Mouse (Mus musculus) hindbrain, embryonic 10.5 days (tissue): ENCODE measurements around the gene Lrrc74a. TPM values are rescaled to one million over a fixed set of nuclear protein-coding genes. Genes with fewer than 3 reads are reported as not detected.
A peak's percentile ranks its signal among the peaks of the same experiment; 100 is the strongest.

Experiments
- DNase-seq: peaks from one replicate; pipeline ENCODE4 v3.0.0-alpha.2; 2017; ENCODE audit warnings: low spot score
- H3K27ac ChIP-seq: fragments of 300-500 bp; sonication (generic); 2 replicates; pipeline ENCODE4 v1.5.1; 2016; ENCODE audit warnings: mild to moderate bottlenecking, moderate library complexity
- H3K27me3 ChIP-seq: fragments of 300-500 bp; sonication (generic); 2 replicates; pipeline ENCODE4 v1.6.1; 2016; ENCODE audit warnings: mild to moderate bottlenecking; ENCODE audit not compliant: poor library complexity, insufficient read depth, severe bottlenecking
- H3K36me3 ChIP-seq: fragments of 300-500 bp; sonication (generic); 2 replicates; pipeline ENCODE4 v1.6.1; 2016; ENCODE audit warnings: mild to moderate bottlenecking, moderate library complexity
- H3K4me1 ChIP-seq: fragments of 300-500 bp; sonication (generic); replicated peaks from 2 replicates; pipeline ENCODE4 v1.6.1; 2016; ENCODE audit warnings: mild to moderate bottlenecking
- H3K4me3 ChIP-seq: fragments of 300-500 bp; sonication (generic); 2 replicates; pipeline ENCODE4 v1.5.1; 2016; ENCODE audit warnings: mild to moderate bottlenecking, moderate library complexity
- H3K9me3 ChIP-seq: fragments of 300-500 bp; sonication (generic); 2 replicates; pipeline ENCODE4 v1.6.1; 2016; ENCODE audit warnings: mild to moderate bottlenecking, moderate library complexity
- WGBS: fragments of 180-500 bp; shearing (Covaris S2); methylation state at CpG from one replicate; pipeline ENCODE4 v1.1.7; 2016; 5-methylcytosine and 5-hydroxymethylcytosine counted together
- polyA plus RNA-seq: library from polyadenylated mRNA; unstranded; fragments of >200 nt; fragmentation: Nextera tagmentation; extraction: Ambion mirVana; gene quantifications from 2 replicates; pipeline ENCODE4 v1.2.1, GENCODE M21; 2016

Lrrc74a gene
- polyA plus RNA-seq, 1 experiment from 2014 or later: not detected

DNA sequence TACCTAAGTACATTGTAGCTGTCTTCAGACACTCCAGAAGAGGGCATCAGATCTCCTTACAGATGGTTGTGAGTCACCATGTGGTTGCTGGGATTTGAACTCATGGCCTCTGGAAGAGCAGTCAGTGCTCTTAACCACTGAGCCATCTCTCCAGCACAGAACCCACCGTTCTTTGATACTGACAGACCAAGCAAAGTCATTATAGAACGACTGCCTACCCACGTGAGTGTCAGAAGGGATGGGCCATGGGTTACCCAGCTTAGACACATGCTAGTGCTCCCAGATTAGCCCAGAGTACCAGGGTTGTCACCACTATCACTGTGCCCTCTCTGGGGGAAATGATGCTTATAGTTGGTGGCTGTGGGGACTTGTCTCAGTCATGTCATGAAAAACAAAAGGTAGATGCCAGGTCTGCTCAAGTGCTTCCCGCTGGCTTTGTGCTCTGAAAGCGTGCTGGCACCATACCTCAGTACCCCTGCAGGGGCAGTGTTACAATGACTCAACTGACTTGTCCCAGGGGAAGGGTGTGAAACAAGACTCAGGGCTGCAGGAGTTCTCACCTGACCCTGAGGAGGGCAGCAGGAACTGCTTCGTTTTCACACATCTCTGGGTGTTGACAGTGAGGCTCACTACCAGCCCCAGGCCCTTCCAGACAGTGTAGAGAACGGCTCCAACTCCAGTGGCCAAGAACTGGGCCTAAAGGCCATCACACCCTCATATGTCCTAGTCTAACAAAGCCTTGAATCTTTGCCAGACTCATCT is 61.1 kb downstream of the Lrrc74a start:
- Histone ChIP-seq H3K4me1 (peaks cover 53% of the 10 kb centered on the region), H3K27ac (peak overlapping the region; percentile 46; the same call in 1 of the 2 replicates), H3K27me3 (no peaks in the 10 kb centered on the region), H3K9me3 (no peaks in the 10 kb centered on the region), H3K4me3 (no peak overlapping the region), H3K36me3 (no peaks in the 10 kb centered on the region)
- 59% methylated on average over 7 of the region's 7 CpGs for WGBS
- no peak for DNase-seq

DNA sequence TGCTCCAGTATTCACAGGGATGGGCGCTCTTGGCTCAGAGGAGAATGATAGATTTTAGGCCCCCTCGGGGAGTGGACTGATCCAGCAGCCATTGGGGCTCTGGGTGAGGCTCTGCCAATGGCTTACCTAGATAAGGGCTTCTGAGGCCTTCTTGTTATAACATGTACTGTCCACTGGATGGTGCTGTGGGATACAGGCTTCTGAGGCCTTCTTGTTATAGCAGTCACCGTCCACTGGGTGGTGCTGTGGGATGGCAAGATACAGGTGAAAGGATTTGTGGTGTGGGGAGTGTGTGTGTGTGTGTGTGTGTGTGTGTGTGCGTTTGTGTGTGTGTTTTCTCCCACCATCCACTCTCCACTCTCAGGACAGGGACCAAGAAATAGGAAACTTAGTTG is 61.7 kb downstream of the Lrrc74a start:
- WGBS: 3% methylated on average over 4 of the region's 4 CpGs
- Histone ChIP-seq H3K4me1 (peaks cover 53% of the 10 kb centered on the region), H3K9me3 (no peaks in the 10 kb centered on the region), H3K36me3 (no peaks in the 10 kb centered on the region), H3K27ac (peak overlapping the region; percentile 46), H3K4me3 (no peak overlapping the region), H3K27me3 (no peaks in the 10 kb centered on the region)
- peak; percentile 85 for DNase-seq

DNA sequence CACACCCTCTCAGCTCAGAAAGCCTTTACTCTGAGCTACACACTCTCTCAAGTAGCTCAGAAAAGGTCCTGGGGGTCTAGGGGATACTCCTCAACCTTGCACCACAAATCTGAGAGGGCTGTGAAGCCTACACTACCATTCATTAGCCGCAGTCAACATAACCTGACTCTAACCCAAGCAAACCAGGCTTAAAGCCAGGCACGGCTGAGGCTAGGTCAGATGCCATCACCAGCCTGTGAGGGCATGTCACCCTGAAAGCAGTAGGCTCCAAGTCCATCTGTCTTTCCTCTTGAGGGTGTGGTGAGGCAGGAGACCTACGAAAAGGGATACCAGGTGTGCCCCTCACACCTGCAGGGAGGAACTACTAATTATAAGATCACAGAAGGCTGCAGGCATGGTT is 62.2 kb downstream of the Lrrc74a start:
- no peak overlapping the region for H3K4me3 ChIP-seq
- H3K36me3 ChIP-seq: no peaks in the 10 kb centered on the region
- H3K27me3 ChIP-seq: no peaks in the 10 kb centered on the region
- H3K27ac ChIP-seq: peak overlapping the region; percentile 46
- no peak for DNase-seq
- H3K4me1 ChIP-seq: peaks cover 54% of the 10 kb centered on the region
- WGBS: 85% methylated on average over 3 of the region's 3 CpGs
- no peaks in the 10 kb centered on the region for H3K9me3 ChIP-seq

DNA sequence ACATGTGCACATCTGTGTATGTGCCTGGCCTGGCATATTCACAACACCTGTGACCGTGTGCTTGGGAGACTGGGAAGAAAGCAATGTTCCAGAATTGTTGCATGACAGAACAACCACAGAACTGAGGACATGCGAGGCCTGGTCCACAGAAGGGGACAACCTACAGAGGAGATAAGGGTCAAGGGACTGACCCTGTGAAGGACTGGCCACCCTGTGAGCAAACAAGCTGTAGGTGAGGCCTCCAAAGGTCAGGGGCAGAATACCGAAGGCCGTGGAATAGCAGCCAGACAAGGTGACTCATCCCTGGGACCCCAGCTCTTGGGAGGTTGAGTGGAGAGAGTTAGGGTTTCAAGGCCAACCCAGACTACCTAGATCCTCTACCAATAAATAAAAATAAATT is 63.6 kb downstream of the Lrrc74a start:
- Histone ChIP-seq H3K27ac (peak overlapping the region; percentile 56), H3K4me3 (no peak overlapping the region), H3K4me1 (peaks cover 68% of the 10 kb centered on the region), H3K9me3 (no peaks in the 10 kb centered on the region), H3K36me3 (no peaks in the 10 kb centered on the region), H3K27me3 (peaks cover 3% of the 10 kb centered on the region)
- DNase-seq: no peak
- 85% methylated on average over 4 of the region's 4 CpGs for WGBS

DNA sequence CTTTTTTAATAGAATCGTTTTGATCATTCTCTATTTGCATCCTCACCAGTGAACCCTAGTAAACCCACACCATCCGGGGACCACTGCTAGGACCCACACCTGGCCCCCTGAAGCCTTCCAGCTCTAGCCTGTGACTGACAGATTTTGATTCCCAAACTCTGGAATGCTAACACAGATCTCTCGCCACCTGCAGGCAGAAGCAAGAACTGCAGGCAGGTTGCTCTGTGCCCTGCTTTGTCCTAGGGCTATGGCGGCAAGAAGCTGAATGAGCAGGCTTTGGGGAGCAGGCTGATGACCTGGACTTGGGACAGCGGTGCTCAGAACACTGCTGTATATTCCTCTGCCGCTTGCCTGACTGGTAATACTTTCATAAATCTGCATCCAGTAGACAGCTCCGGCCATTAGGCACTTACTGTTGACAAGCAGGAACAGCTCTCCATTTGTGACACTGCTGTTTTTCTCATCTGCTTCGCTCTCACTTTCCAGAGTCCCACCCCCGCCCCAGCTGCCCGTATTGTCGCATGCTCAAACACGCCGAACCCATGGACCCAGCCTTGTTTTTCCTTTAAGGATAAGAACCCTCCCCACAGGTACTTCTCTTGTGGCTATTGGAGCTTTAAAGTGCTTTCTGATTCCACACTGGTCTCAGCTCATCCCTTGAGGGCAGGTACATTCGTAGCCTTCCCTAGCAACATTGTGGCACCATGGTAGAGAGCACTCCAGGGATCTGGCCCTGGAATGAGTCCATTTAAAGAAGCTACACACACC is 64.8 kb downstream of the Lrrc74a start:
- no peaks in the 10 kb centered on the region for H3K9me3 ChIP-seq
- 19% methylated on average over 14 of the region's 14 CpGs for WGBS
- H3K27me3 ChIP-seq: peaks cover 13% of the 10 kb centered on the region
- no peaks in the 10 kb centered on the region for H3K36me3 ChIP-seq
- H3K4me1 ChIP-seq: peaks cover 70% of the 10 kb centered on the region
- DNase-seq: peak; percentile 91
- peak overlapping the region; percentile 88 for H3K27ac ChIP-seq
- no peak overlapping the region for H3K4me3 ChIP-seq

DNA sequence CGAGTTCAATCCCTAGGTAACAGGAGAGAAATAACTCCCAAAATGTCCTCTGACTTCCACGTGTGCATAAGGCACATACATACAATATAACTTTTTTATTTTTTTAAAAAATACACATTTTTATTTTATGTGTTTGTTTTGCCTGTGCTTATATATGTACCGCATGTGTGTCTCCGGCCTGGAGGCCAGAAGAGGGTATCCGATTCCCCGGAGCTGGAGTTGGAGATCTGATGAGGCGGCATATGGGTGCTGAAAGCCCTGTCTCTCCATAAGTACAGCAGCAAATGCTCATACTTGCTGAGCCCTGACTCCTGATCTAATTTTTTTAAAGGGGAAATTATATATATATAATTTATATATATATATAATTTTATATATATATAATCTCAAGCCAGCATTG is 65.6 kb downstream of the Lrrc74a start:
- DNase-seq: no peak
- WGBS: 87% methylated on average over 7 of the region's 7 CpGs
- peak overlapping the region; percentile 88; the same call in 1 of the 2 replicates for H3K27ac ChIP-seq

DNA sequence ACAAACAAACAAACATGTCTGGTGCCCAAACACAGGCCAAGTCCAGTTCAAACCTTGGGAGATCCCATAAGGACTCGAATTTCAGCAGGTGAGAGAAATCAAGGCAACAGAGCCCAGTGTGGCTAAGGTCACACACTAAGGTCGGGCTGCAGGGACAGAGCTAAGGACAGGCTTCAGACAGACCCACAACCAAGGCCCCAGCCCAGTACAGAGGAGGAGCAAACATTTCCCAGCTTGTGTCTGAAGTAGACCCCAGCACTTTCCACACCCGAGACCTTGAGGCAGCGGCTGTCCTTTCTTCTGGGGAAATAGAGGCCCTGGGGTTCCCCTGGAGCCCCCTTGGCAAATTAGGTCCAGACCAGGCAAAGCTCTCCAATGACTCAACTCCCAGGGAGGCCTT is 66.2 kb downstream of the Lrrc74a start:
- 30% methylated on average over 4 of the region's 4 CpGs for WGBS
- peaks cover 27% of the 10 kb centered on the region for H3K27me3 ChIP-seq
- no peak for DNase-seq
- peaks cover 77% of the 10 kb centered on the region for H3K4me1 ChIP-seq
- H3K9me3 ChIP-seq: no peaks in the 10 kb centered on the region
- H3K36me3 ChIP-seq: no peaks in the 10 kb centered on the region
- peak overlapping the region; percentile 87 for H3K27ac ChIP-seq
- 0 out of 2 replicates have a peak overlapping the region, but pooled peaks have one; percentile 5 for H3K4me3 ChIP-seq

More for the DNA sequence above, 65.6 kb downstream of the Lrrc74a start:
- H3K36me3 ChIP-seq: no peaks in the 10 kb centered on the region
- peaks cover 21% of the 10 kb centered on the region for H3K27me3 ChIP-seq
- no peaks in the 10 kb centered on the region for H3K9me3 ChIP-seq
- H3K4me1 ChIP-seq: peaks cover 76% of the 10 kb centered on the region
- no peak overlapping the region for H3K4me3 ChIP-seq

DNA sequence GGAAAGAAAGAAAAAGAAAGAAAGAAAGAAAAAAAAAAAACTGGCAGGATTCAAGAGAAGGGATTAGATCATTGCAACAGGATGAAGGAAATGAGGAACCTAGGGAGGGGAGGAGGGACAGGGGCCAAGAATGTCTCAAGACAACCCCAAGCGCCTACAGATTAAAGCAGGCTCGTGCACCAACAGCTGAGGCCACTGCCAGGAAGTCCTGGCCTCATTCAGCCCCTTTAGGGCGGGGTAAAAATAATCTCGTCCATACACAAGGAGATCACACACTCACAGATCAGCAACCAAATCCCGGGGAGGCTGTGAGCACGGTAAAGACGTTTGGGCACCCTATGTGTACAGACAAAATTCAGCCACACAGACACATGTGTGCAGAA is 66.6 kb downstream of the Lrrc74a start:
- H3K27ac ChIP-seq: peak overlapping the region; percentile 87
- no peaks in the 10 kb centered on the region for H3K9me3 ChIP-seq
- under 1% methylated on average over 7 of the region's 7 CpGs for WGBS
- peaks cover 76% of the 10 kb centered on the region for H3K4me1 ChIP-seq
- H3K4me3 ChIP-seq: peak overlapping the region; percentile 34
- H3K36me3 ChIP-seq: no peaks in the 10 kb centered on the region
- H3K27me3 ChIP-seq: peaks cover 31% of the 10 kb centered on the region
- no peak for DNase-seq

DNA sequence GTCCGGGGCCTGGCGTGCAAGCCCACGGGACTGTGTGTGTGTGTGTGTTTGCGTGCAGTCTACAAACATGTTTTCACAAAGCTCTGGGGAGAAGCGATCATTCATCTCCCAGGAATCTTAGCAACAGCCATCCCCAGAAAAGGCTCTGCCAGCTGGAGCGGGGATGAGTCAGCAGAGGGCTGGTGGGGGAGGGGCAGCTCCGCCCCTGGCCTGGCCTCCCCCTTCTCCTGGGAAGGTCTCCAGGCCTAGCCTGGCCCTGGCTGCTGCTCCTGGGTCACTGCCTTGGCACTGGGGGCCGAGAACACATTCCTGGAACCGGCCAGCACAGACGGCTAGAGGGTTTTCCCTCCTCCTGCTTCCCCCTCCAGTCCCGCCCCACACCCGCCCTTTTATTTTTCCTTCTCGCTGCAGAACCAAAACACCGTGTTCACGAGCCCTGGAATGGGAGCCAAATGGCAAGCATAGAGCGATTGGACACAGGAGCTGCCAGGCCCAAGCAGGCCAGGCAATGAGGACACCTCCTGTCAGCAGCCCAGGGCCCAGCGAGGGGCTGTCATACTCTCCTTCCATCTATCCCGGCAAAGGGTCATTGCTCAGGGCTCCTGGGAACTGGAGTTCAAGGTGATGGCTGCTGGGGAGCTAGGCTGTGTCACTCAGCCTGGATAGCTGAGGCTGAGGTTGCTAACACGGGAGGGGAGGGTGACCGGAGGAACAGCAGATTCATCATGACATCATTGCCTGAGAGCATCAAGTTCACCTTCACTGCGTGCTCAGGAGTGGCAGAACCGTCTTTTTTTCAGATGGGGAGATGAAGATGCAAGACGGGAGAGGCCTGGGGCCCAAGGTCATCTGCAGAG is 67.2 kb downstream of the Lrrc74a start:
- H3K4me1 ChIP-seq: peaks cover 76% of the 10 kb centered on the region
- 1% methylated on average over 23 of the region's 23 CpGs for WGBS
- peaks cover 35% of the 10 kb centered on the region for H3K27me3 ChIP-seq
- peak overlapping the region; percentile 34 for H3K4me3 ChIP-seq
- no peaks in the 10 kb centered on the region for H3K36me3 ChIP-seq
- H3K9me3 ChIP-seq: no peaks in the 10 kb centered on the region
- DNase-seq: peak; percentile 92
- H3K27ac ChIP-seq: peak overlapping the region; percentile 87

DNA sequence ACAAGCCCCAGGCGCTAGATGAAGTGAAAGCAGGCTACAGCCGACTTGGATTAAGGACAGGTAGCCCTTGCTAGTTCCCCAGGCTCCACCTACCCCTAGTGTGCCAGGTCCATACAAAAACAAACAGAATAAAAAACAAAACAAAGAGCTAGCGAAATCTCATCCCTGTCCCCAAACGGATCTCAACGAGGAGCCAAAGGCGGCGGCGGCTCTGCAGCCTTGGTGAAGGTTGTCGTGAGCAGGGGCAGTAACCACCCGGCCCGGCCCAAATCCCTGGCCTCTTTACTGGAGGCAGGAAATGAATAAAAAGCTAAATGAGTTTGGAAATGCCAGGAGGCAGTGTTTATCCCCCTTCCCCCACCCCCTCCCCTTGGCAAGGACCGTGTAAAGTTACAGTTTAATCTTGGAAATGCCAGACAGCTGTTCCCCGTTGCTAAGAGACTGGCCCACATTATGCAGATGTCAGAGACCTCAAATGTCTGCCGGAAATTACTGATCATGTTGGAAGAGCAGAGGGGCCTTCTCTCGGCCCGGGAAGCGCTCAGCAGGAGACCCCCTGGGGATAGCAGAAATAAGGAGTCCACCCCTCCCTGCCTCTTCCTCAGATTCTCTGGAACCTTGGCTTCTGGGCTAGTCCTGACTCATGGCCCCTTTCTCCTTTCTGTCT is 68.0 kb downstream of the Lrrc74a start:
- DNase-seq: peak; percentile 82
- H3K27me3 ChIP-seq: peaks cover 36% of the 10 kb centered on the region
- no peaks in the 10 kb centered on the region for H3K9me3 ChIP-seq
- peak overlapping the region; percentile 34 for H3K4me3 ChIP-seq
- 3% methylated on average over 17 of the region's 17 CpGs for WGBS
- peaks cover 83% of the 10 kb centered on the region for H3K4me1 ChIP-seq
- no peaks in the 10 kb centered on the region for H3K36me3 ChIP-seq
- H3K27ac ChIP-seq: peak overlapping the region; percentile 87

DNA sequence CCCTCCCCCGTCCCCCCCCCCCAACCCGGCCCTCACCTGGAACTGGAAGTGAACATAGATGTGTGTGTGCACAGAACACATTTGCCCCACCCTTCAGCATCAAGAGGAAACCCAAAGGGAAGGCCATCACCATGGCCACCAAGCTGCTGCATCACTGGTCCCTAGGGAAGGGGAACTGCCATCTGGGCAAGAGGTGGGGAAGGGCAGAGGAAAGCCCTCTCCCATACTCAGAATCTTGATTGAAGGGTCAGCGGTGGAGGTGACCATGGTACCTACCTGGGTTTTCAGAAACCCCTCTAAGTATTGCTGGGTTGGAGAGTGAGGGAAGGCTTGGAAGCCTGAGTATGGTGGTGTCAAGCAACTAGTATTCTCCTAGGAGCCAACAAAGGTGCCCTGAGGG is 68.7 kb downstream of the Lrrc74a start:
- Histone ChIP-seq H3K4me1 (peaks cover 89% of the 10 kb centered on the region), H3K9me3 (no peaks in the 10 kb centered on the region), H3K27ac (peak overlapping the region; percentile 87), H3K4me3 (peak overlapping the region; percentile 34; the same call in 1 of the 2 replicates), H3K36me3 (no peaks in the 10 kb centered on the region), H3K27me3 (peaks cover 38% of the 10 kb centered on the region)
- WGBS: 54% methylated on average over 3 of the region's 3 CpGs
- no peak for DNase-seq

DNA sequence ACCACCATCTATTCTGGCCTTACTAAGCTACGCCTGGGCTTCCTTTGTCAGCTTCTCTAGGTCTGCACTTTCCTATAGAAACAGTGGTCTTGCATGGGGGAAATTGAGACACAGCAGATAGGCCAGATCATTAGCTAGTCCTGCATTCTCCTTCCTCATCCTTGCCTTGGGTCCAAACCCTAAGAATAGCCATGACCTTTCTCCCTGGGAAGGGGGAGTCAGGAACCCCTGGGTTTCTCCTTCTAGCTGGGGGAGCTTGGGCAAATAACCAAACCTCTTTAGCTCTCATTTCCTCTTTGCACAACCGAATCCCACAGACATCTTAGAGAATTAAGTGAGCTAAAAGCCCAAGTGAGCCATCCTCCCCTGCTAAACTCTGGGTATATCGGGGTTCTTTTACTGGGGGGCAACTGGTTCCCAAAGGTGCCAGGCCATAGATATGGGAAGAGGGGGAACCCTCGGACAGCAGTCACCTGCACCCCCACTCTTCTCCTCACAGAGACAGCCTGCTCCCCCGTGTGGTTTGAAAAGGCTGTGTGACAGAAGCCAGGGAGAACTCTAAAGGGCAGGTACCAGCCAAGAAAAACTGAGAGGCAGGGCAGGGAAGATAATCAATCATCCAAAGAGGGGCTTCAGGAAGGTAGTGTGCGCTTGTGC is 69.6 kb downstream of the Lrrc74a start:
- H3K4me3 ChIP-seq: no peak overlapping the region
- no peaks in the 10 kb centered on the region for H3K36me3 ChIP-seq
- peak overlapping the region; percentile 87 for H3K27ac ChIP-seq
- H3K4me1 ChIP-seq: peaks cover 96% of the 10 kb centered on the region
- no peak for DNase-seq
- H3K9me3 ChIP-seq: no peaks in the 10 kb centered on the region
- peaks cover 47% of the 10 kb centered on the region for H3K27me3 ChIP-seq
- 54% methylated on average over 6 of the region's 6 CpGs for WGBS
